Mouse (Mus musculus): ENCODE measurements around the gene Aqp12.

Aqp12 gene

DNA sequence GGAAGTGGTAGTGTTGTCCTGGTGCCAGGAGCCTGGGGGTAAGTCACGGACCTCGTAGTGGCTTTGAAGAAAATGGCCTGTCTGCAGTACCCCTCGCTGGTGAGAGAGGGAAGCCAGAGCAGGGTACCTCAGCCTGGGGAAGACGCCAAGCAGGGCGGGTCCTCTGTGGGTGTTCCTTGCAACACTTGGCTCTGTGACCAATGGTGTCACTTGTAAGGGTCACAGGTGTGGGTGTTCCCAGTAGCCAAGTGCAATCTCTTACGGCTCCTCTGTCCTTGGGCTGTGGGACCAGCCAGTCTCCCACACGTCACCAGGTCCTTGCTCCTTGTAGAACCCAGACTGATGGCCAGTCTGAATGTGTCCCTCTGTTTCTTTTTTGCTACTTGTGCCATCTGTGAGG lies at the start of gene Aqp12:
TSS of gene Aqp12 (plus strand) at position 274 of the 400 bp plus-strand sequence.
- no peak for DNase-seq (ENCODE audit: low spot score)

DNA sequence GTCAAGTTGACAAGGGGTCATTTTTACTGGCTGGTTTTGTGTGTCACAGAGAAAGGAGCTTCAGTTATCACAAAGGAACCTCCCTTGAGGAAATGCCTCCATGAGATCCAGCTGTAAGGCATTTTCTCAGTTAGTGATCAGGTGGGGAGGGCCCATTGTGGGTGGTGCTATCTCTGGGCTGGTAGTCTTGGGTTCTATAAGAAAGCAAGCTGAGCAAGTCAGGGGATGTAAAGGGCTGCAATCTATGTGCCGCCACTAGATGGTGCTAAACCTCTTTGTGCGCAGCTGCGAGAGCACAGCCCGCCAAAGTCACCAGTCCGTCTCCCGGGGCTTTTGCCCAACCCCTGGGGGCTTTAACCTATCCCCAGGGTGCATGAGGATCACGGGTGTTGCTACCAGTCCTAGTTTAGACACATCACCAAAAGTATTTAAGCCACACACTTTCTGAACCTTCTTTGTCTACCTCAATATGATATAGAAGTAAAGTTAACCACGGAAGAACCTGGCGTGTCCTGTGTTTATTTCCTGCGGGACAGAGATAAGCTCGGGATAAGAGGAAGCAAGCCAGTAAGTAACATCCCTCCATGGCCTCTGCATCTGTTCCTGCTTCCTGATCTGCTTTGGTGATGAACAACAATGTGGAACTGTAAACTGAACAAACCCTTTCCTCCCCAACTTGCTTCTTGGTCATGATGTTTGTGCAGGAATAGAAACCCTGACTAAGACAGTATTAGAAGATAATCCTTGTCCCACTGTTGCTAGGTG lies 49.4 kb upstream of the Aqp12 start:
- DNase-seq (ENCODE audit: low spot score), result peak; percentile 76

DNA sequence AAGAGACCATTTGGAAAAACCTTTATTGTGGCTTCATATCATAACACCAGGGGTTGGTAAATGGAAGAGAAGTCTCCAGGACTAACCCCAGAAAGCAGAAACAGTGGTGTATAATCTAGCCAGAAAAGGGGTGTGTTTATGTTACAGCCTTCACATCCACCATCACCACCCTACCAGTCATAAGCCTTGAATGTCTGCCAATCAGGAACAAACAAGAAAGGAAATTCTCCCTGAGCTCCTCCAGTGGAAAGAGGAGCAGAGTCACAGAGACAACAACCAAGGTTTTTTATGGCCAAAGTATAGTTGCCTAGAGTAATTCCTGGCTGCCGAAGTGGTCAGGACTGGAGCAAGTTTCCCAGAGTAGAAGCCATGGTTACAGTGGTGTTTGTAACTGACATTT lies 47.1 kb upstream of the Aqp12 start:
- DNase-seq (ENCODE audit: low spot score), result peak; percentile 7

DNA sequence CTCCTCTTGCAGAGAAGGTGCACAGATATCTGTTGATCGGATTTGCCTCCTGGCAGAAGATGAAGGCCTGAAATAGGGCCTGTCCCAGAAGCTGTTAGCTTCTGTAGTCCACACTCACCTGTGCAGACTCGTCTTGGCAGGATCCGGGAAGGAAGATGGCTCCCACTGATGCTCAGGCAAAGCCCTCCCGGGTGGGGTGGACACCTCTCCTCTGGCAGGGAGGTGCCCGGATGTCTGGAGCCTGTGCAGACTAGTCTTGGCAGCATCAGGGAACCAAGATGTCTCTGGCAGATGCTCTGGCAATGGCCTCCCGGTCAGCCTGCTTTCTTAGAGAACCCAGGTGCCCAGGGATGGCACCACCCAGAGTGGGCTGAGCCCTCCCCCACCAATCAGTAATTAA lies 35.3 kb upstream of the Aqp12 start:
- DNase-seq (ENCODE audit: low spot score), result peak; percentile 32

DNA sequence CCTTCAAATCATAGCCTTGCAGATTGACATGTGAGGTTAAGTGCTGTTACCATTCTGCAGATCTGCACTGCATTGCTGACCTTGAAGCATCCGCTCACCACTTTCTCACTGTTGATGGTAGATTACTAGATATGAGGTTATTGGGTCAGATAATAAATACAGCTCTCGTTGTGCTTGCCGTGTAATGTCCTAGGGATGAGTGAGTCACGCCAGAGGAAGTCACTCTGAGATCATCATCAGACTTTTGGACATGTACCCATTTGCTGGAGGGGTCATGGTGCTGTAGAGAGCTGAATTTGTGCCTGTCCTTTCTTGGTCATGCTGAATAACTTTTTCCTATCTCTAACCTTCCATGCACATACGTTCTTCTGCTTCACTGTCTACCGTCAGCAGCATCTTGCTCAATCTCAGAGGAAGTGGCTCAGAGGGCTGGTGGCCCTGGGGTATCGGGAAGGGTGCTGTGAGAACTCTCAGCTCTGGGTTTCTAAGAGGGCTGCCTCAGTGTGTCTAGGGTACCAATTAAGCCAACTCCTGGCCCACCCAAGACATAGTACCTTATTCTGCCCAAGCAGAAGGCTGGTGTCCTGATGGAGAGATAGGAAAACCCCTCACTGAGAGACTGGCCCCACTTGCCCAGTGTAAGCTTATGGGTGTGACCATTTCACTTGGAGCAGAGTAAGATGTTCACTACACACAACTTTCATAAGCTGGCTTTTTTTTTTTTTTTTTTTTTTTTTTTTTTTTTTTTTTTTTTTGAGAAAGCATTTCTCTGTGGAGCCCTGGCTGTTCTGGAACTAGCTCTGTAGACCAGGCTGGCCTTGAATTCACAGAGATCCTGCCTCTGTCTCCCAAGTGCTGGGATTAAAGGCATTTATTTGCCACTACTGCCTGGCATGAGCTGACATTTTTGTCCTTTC lies 34.0 kb upstream of the Aqp12 start:
- peak; percentile 25 for DNase-seq (ENCODE audit: low spot score)

DNA sequence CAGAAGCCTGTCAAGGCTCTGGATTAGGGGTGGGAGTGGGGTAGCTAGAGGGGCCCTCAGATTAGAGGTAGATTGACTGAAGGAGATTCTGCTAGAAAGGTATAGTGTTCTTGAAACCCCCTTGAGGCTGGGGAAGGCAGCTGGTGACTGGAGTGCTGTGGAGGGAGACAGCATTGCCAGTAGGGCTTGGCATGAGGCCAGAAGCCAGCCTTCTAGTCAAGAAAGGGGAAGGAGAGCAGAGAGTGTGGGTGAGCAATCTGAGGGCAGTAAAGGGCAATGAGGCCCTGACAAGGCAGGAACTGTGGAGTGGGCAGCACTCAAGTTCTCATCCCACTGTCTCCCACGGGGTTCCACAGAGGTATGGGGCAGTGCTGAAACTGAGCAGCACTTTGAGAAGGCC lies 33.3 kb upstream of the Aqp12 start:
- peak; percentile 55 for DNase-seq (ENCODE audit: low spot score)

DNA sequence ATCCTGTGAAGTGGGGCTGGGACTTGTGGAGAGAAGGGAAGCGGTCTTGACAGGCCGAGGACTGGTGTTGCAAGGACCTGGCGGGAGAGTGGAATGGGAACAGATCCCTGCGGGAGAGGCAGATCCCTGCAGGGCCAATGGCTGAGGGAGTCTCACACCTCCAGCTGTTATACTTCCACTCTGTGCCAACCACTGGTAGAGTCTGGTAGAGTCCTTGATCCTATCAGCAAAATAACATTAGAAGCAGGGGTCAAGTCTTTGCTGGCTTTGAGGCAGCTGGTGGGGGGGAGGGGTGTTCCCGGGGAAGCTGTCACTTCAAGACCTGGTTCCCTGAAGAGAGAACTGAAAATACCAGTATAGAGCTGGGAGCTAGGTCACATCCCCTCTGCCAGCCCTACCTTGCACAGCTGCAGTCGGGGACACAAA lies 30.0 kb upstream of the Aqp12 start:
- peak; percentile 49 for DNase-seq (ENCODE audit: low spot score)

DNA sequence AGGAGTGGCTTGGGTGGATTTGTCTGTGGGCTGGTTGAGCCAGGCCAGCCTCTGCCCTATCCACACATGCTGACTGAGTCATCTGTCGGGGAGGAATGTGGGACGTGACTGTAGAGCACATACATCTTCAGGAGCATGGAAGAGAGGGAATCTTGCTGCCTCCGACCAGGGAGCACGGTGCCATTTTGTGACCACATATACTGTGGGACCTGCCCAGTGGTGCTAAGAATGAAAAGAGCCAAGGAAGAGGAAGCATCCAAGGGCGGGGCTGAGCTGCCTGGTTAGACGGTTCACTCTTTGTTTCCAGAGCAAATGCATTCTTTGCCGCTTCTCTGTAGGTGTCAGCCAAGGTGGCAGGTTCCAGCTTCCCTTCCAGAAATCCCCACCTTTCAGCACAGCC lies 27.5 kb upstream of the Aqp12 start:
- DNase-seq (ENCODE audit: low spot score), result peak; percentile 35

DNA sequence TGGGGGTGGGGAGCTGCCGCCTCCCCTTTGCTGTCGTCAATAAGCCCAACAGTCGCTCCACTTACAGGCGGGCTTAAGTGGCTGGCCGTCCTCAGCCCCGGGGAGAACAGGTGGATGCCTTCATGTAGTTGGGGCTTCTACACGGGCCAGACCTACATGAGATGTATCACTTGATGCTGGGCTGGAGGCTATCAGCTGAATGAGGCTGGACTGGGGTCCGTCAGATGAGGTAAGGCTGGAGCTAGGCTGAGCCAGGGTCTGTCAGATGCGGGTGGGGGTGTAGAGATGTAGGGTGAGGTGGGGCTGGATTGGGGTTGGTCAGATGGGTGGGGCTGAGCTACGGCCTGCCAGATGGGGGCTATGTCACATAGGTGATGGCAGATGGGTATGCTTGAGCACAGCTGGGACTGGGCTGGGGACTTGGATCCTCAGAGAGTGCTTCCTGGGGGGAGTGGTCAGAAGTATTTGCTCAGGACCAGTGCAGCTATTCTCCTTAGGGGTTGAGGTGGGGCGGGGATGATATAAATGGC lies 27.0 kb upstream of the Aqp12 start:
- peak; percentile 37 for DNase-seq (ENCODE audit: low spot score)

DNA sequence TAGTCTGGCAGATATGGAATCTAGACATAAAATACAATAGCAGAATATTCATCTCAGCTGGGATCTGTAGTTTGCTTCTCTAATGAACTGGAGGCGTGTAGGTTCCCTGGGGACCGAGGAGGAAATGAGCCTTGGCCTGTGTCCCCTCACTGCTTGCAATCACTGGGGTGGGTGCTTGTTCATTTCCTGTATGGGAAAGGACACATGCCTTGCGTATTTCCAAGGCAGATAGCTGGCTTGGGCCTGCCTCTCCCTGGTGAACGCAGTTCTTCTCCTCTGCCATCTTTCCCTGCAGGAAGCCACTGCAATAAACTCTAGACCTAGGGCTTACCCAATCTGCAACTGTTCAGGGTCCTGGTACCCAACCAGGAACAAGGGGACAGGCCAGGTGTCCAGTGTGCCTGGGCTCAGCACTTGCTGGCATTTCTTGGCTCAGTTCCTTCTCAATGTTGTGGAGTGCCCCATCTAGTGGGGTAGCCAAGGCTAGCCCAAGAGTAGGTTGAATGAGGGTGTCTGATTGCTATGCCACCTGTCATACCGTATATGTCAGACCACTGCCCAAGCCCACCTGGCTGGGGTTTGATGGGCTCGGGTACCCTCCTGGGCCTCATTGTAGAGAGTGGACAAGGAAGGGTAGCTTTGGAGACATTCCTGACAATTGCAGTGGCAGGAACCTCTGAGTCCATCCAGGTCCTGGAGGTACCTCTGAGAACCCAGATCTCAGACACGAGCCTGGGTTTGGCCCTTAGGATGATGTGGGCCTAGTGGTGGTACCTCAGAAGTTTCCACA lies 24.9 kb upstream of the Aqp12 start:
- DNase-seq (ENCODE audit: low spot score), result peak; percentile 36

DNA sequence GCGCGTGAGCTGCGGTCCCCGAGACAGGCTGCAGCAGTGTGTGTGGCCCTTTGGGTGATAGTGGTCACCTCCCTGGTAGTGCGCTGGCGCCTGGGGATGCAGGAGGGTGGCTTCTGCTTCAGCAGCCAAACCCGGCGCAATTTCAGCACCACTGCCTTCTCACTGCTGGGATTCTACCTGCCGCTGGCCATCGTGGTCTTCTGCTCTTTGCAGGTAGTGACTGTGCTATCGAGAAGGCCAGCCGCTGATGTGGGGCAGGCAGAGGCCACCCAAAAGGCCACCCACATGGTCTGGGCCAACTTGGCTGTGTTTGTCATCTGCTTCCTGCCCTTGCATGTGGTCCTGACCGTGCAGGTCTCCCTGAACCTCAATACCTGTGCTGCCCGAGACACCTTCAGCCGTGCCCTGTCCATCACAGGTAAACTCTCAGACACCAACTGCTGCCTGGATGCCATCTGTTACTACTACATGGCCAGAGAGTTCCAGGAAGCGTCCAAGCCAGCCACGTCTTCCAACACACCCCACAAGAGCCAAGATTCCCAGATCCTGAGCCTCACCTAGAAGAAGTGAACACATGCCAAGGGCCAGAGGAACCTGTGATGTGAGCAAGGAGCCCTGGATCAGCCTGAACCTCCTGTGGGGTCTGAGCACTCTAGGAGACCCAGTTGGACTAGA lies 23.1 kb upstream of the Aqp12 start:
- peak; percentile 38 for DNase-seq (ENCODE audit: low spot score)

DNA sequence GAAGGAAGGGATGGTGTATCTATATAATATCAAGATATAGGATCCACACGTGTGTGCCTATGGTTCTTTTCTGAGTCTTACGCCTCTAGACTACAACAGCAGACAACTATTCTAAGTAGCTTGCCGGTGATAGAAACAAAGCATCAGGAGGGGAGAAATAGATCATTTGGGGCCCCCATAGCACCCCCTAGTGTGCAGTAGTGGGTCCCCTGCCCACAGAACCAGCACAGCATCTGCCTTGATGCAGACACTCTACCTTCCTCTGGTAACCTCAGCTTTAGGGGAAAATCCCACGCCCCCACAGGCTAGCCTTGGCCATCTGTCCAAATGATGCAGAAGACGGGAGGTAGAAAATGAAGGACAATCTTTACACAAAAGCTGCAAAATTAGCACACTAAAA lies 21.1 kb upstream of the Aqp12 start:
- peak; percentile 39 for DNase-seq (ENCODE audit: low spot score)

DNA sequence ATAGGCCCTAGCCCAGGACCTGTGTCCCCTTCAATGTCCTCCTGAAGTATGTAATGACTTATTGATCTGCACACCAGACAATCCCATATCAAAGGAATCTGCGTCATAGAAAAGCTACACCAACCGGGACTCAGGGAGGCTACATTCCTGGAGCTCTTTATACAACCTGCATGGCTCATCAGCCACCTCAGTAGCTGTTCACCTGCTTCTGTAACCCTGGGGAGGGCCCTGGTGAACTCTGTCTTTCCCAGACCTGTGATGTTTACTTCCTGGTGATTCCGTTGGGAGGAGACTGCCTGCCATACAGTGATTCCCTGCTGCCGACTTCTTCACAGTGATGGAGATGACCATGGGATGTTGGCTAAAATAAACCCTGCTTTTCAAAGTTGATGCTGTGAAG lies 17.2 kb upstream of the Aqp12 start:
- peak; percentile 5 for DNase-seq (ENCODE audit: low spot score)

DNA sequence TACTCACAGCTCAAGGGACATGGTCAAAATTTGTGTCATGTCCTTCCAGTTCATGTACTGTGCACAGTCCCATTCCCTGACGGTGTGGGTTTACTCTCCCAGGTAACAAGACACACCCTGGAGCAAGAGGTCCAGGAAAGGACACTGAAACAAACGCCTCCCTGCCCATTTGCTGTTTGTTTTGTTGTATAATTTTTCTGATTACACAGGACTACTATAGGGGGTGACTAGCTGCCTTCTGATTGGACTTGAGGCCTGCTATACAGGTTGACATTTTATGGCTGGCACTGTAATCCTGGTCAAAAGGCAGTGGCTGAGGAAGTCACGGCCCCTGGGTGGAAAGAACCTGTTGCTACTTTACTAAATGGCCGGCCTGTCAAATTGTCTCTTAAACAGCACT lies 16.2 kb upstream of the Aqp12 start:
- DNase-seq (ENCODE audit: low spot score), result peak; percentile 22

DNA sequence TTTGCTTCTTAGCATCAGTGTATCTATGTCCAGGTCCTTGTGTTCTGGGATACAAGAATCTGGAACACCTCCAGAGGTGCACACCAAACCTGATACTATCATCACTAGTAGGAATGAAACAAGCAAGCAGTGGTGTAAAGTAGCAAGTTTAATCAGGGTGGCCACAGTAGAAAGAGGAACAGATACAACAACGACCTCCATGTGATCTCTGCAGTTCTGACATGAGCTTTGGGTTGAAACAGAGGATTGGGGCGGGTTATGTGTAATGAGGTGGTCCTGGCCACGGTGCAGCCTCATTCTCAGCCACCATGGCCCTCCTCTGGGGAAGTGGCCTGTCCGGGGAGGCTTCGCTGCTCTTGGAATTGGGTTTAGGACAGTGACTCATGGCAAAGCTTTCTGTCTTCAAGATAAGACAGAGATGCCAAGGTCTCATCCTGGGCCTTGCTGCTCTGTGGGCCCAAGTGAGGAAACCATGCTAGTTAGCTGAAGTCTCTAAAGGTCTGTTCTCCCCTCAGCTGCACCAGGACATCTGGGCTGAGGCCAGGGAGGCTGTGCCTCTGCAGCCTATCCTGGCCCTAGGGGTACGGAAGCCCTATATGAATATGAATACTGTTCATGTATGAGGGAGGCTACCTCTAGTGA lies 13.8 kb upstream of the Aqp12 start:
- peak; percentile 32 for DNase-seq (ENCODE audit: low spot score)

DNA sequence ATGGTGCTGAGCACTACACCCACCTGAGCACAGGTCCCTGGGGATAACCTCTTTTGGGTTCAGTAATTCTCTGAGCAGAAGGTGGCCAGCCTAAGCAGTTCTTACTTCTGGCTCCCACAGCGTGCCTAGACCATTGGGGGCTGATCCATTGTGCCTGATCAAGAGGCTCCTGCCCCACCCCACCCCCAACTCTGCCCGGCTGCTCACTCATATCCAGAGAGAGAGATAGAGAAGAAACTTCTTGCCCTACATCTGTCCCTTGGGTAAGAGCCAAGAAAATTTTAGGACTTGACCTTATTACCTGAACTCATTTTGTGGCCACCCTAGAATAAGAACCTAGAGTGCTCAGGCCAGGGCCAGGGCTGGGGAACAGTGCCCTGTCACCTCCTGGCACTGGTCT lies 13.3 kb upstream of the Aqp12 start:
- no peak for DNase-seq (ENCODE audit: low spot score)

DNA sequence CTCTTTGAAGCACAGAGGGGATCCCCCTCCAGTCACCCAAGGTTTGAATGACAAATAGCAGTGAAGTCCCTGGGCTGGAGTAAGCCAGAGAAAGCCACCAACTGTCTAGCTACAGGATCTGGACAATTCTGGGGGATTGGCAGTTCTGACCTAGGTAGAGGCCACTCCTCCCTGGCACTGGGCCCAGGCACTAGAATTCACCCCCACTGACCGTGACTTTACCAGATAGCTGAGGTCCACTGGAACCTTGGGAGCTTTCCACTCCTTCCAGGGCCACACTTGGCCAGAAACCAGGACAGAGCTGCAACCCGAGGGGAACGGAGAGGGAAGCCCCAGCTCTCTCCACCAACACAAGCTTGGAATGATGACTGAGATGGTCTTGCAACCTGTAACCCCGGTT lies 3.1 kb downstream of the Aqp12 start:
- peak; percentile 84 for DNase-seq (ENCODE audit: low spot score)

DNA sequence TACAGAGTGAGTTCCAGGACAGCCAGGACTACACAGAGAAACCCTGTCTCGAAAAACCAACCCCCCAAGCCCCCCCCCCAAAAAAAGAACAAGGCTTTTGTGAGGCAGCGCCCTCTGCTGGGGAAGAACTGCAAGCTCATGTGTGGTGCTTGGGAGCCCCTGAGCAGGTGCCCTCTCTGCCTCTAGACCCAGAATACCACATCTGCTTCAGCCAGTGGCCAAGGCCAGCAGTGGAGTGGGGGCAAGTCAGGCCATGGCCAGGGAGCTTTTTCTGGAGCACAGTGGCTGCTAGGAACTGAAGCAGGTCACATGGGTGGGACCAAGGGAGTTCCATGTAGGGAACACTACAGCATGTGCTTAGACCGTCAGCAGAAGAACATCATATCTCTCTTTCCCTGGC lies 4.6 kb downstream of the Aqp12 start:
- peak; percentile 75 for DNase-seq (ENCODE audit: low spot score)

DNA sequence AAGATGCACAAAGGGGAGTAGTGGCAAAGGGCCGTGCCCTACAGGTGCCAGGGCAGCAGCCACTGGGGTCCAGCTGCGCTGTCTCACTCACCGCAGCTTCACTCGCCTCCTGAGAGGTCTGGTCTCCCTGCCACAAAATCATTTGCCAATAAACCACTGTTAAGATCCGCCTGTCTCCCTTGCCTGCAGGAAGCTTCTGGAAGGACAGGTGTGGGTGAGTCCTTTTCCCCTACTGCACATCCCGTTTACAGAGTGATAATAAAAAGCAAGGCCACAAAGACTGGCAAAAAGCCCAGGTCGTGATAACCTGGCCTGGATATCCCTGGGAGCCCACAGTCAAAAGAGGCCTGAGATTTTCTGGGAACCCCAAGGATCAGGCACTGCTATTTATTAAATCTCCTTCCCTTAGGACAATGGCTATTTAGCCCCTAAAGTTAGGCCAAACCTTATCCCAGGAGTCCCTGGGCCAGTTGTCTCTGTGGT lies 6.0 kb downstream of the Aqp12 start:
- no peak for DNase-seq (ENCODE audit: low spot score)

DNA sequence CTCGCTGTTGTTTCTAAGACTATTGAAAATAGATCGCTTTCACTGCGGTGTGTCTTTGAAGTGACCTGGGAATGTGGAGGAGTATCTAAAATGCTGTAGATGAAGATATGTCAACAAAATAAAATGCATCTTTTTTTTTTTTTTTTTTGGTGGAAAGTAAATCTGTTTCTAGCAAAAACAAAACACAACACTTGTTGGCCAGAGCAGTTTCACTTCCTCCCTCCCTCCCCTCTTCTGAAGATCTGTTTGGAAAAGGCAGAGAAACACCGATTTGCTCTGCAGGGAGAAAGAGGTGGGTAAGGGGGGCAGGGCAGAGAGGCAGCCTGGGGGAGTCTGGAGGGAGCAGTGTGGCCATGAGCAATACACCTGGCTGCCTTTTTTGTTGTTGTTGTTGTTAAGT lies 7.2 kb downstream of the Aqp12 start:
- DNase-seq (ENCODE audit: low spot score), result no peak

DNA sequence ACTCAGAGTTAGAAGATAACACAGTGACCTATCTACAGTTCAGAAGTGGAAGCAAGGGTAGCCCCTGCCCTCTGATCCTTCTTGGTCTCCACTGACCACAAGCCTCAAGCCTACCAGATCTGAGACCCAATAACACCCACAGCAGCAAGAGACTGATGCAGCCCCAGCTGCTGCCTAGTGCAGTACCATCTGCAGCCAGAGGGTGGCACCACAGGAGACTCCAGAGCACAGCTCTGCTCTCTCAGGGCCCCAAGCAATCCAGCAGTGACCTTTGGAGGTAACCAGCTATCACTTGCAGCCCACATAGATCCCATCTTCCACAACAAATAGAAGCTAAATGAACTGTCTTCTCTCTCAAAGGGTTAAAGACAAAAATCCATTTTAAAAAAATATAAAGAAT lies 8.3 kb downstream of the Aqp12 start:
- DNase-seq (ENCODE audit: low spot score), result peak; percentile 94
